Mouse (Mus musculus): ENCODE measurements around the gene Sord.
"Not testable (repeated sequence)": the region's sequence is repeated elsewhere in the genome, so short reads cannot be mapped to it uniquely, and the experiment has no call there.

Sord gene

GRCm38 (mm10) chr2:122234611-122235288 is at the start of gene Sord:
Gene Sord (plus strand): TSS chr2:122234749.
- peak; percentile 89 for DNase-seq

- DNase-seq, result no peak
Observed at GRCm38 (mm10) chr2:122185086-122185485, 49.5 kb upstream of the Sord start.

- DNase-seq, result no peak
Observed at GRCm38 (mm10) chr2:122186106-122186505, 48.4 kb upstream of the Sord start, which contains the start of the genes Patl2 and Terb2. Gene Patl2 (minus strand): TSS chr2:122186189. Gene Terb2 (plus strand): TSS chr2:122186272.

- DNase-seq, result no peak
Observed at GRCm38 (mm10) chr2:122186751-122187150, 47.8 kb upstream of the Sord start.

- no peak for DNase-seq
Observed at GRCm38 (mm10) chr2:122191849-122192248, 42.7 kb upstream of the Sord start.

GRCm38 (mm10) chr2:122194509-122194929 is 40.0 kb upstream of the Sord start:
- peak; percentile 23 for DNase-seq

DNA sequence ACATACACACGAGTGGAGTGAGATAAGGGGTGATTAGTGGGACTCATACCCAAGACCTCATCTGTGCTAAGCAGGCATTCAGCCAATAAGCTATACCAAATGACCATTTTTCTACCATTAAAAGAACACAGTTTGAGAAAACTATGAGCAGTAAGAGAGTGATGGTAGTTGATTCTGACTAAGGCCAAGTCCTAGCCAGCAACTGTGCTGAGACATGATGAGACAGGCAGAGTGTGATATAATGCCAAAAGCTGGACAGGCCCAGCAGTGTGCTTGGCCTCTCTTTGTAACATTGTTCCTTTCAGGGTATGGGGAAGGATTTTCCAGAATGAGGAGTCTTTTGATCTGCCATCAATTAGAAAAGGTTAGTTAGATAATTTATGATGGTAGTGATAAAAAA is 33.0 kb upstream of the Sord start:
- DNase-seq, result no peak

DNA sequence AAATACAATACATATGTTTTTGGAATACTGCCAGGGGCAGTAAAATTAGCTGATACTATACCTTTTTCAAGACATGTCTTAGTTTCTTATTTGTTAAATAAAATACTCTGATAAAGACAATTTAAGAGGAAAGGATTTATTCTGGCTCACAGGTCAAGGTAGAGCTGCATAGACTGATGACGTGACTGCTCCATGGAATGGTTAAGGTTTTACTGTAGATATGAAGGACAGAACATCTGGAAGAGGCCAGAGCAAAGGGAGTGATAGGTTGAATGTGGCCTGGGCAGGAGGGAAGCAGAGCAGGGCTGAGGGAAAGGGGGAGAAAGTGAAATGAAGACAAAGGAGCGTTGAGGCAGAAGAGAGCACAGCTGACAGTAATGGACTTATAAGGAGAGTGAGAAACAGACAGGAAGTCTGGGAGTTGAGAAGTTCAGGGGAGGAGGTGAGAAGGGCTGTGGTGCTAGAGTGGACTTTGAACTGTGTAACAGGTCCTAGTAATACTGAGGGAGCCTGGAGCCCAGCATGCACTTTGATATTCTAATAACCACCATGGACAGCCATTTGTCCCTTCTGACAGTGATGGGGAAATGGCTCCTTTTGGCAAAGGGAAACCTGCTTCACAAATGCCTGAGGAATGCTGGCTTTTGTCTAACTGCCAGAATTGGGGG is 28.0 kb upstream of the Sord start:
- DNase-seq, result no peak

DNA sequence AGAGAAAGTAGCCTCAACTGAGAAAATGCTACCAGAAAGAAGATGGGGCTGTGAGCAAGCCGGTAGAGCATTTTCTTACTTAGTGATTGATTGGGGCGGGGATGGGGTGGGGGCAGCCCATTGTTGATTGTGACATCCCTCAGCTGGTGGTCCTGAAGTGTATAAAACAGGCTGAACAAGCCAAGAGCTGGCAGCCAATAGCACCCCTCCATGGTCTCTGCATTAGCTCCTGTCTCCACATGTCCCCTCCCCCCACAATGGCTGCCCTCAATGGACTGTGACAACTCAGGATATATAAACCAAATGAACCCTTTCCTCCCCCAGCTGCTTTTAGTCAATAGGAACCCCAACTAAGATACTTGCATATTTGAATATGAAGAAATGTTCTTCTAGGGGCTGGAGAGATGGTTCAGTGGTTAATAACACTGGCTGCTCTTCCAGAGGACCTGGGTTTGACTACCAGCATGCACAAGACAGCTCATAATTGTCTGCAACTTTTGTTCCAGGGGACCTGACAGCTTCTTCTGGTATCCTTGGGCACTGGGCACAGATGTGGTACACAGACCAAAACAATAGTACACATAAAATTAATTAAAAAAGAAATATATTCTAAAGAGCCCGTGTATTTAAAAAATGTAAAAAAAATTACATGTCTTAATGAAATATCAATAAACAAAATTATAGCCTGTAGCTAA is 23.9 kb upstream of the Sord start:
- no peak for DNase-seq

DNA sequence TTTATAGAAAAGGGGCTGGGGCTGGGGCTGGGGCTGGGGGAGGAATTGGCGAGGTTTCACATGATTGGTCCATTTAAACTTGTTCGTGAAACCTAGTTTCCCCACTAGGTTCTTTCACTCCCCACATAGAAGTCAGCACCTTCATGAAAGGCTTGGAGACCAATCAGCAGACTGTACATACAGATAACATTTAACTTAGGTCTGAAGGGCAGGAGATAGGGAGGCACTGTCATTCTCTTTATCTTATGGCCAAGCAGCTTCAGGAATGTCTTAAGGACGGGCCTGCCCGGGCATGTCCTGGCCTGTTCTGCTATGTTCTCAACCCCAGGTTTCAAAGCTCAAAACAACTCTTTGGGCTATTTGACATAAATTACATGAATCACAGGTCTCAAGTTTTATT is 17.5 kb upstream of the Sord start:
- DNase-seq, result not testable (repeated sequence)

GRCm38 (mm10) chr2:122218234-122218633 is 16.3 kb upstream of the Sord start:
- no peak for DNase-seq

- no peak for DNase-seq
Observed at GRCm38 (mm10) chr2:122221378-122221777, 13.2 kb upstream of the Sord start.

GRCm38 (mm10) chr2:122221798-122222197 is 12.8 kb upstream of the Sord start:
- no peak for DNase-seq

- DNase-seq, result no peak
Observed at GRCm38 (mm10) chr2:122222272-122222671, 12.3 kb upstream of the Sord start.

- DNase-seq, result no peak
Observed at GRCm38 (mm10) chr2:122223654-122224053, 10.9 kb upstream of the Sord start.

DNA sequence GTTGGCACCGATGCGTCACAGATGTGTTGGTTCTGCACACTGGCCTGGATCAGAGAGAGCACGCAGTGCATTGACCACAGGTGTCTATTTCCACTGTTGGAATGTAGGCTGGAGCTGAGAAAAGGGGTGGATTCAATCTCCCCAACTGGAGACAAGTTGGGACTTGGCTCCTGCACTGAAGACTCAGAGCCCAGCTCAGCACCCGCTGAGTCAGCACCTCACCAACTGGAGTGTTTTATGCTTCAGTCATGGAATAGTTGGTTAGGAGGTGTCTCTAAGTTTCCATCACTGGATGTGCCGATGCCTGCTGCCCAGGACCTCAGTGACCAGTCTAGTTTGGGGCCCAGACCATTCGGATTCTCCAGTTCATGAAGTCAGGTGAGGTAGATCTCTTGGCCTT is 4.2 kb upstream of the Sord start:
- DNase-seq, result no peak

GRCm38 (mm10) chr2:122231616-122232015 is 2.9 kb upstream of the Sord start:
- DNase-seq, result no peak

DNA sequence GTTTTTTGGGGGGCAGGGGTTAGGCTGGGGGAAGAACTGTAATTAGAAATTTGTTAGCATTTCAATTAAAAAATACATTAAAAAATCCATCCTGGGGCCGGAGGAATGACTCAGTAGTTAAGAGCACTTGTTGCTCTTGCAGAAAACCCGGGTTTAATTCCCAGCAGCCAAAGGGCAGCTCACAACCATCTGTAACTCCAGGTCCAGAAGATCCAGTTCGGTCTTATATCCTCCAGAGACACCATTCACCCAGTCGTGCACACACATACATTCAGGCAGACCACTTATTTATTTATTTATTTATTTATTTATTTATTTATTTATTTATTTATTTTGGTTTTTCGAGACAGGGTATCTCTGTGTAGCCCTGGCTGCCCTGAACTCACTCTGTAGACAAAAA is 1.2 kb upstream of the Sord start:
- DNase-seq, result no peak

GRCm38 (mm10) chr2:122233759-122234557 is 591 bp upstream of the Sord start:
- peak; percentile 54 for DNase-seq

GRCm38 (mm10) chr2:122235425-122235824 is 876 bp downstream of the Sord start:
- peak; percentile 76 for DNase-seq

DNA sequence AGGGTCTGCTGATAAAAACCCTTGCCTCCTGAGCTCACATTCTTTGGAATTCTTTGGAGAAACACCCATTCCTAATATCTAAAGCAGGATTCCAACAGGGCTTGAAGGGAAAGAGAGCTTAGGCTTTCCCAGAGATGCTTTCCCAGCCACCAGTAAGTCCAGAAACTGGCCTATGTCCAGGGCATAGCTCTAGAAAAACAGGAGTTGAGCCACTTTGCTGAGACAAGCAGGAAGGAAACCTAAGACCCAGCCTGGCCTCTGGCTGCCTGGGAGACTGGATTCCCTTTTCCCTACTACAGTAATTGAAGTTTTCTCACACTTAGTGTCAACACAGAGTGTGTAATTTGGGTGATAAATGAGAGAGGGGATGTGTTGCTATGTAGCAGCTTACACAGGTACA is 1.8 kb downstream of the Sord start:
- peak; percentile 64 for DNase-seq

- no peak for DNase-seq
Observed at GRCm38 (mm10) chr2:122237891-122238470, 3.4 kb downstream of the Sord start.

DNA sequence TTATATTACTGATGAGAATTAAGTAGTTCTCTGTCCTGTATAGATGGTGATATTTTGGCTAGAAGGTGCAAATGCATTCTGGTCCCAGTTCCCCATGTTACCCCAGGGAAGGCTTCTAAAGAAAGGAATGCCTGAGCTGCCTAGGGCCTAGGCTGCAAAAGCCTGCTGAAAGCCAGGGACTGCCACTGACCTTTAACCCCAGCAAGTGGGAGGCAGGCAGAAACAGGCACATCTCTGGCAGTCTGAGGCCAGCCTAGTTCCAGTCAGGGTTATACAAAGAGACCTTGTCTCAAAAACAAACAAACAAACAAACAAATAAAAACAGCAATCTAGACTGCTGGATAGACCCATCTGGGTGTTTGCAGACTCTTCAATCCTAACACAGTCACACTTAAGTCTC is 6.2 kb downstream of the Sord start:
- no peak for DNase-seq
